Mouse (Mus musculus) splenic B cell, adult 2 months (primary cell): ENCODE measurements around the gene Snapc5.

ENCODE experiments used
- DNase-seq: peaks from one replicate; pipeline ENCODE4 v3.0.0-alpha.2; 2011; ENCODE audit warnings: low read depth, low spot score
- H3K27me3 ChIP-seq: 2 replicates; pipeline ENCODE4 v1.6.1; 2012; ENCODE audit warnings: mild to moderate bottlenecking, low read length, moderate library complexity, mixed read lengths; ENCODE audit not compliant: control insufficient read depth, poor library complexity, insufficient read depth, severe bottlenecking
- H3K36me3 ChIP-seq: 2 replicates; pipeline ENCODE4 v1.6.1; 2012; ENCODE audit warnings: mild to moderate bottlenecking, low read length, moderate library complexity, mixed read lengths; ENCODE audit not compliant: control insufficient read depth, poor library complexity, insufficient read depth, severe bottlenecking

The Snapc5 gene

GRCm38 (mm10) chr9:64219305-64219704 lies 40.2 kb downstream of the Snapc5 start:
- DNase-seq = no peak
- Histone ChIP-seq H3K27me3 (no peaks in the 10 kb centered on the region; the same call in 1 of the 2 replicates), H3K36me3 (no peaks in the 10 kb centered on the region)

DNA sequence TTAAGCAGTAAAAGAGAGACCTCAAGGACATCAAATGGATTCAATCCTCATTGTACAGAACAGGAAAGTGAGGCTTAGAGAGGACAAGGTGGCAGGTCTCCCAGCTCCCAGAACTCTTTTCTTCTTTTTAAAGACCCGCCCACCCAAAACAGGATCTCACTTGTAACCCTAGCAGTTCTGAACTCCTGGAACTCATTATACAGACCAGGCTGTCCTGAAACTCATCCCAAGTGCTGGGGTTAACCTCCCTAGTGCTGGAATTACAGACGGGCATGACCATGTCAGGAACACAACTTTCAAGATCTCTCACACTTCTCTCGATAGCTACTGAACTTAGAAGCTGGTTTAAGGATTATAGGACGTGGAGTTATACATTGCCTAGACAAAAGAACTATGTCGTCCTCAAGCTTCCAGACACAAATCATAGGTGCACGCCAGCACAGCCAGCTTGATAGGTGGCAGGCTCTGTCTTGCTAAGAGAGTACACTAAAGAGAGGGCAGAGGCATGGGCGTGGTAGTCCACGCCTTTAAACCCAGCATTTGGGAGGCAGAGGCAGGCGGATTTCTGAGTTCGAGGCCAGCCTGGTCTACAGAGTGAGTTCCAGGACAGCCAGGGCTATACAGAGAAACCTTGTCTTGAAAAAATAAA lies 40.8 kb downstream of the Snapc5 start:
- no peak for DNase-seq
- no peaks in the 10 kb centered on the region; the same call in 1 of the 2 replicates for H3K27me3 ChIP-seq
- H3K36me3 ChIP-seq = no peaks in the 10 kb centered on the region

- Histone ChIP-seq H3K36me3 (no peaks in the 10 kb centered on the region), H3K27me3 (no peaks in the 10 kb centered on the region; the same call in 1 of the 2 replicates)
- DNase-seq = no peak
These were observed 41.5 kb downstream of the Snapc5 start for GRCm38 (mm10) chr9:64220603-64221002.

- no peaks in the 10 kb centered on the region; the same call in 1 of the 2 replicates for H3K27me3 ChIP-seq
These were observed 42.4 kb downstream of the Snapc5 start for GRCm38 (mm10) chr9:64221480-64221879.

DNA sequence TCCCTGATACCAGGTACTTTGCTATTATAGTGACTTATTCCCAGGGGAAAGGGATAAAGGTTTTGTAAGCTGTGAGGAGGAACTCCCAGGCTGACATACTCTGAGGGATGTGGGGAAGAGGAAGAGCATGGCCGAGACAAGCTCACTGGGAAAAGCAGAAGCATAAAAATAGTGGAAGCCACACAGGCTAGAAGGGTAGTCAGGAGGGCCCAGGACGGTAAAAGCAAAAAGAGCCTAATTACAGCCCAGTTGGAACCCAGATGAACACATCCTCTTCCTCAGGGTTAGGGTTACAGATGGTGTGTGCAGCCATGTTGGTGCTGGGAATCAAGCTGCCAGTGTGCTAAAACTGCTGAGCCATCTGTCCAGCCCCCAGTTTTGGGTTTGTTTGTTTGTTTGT lies 43.0 kb downstream of the Snapc5 start:
- no peak for DNase-seq
- Histone ChIP-seq H3K27me3 (no peaks in the 10 kb centered on the region; the same call in 1 of the 2 replicates), H3K36me3 (no peaks in the 10 kb centered on the region)

More at GRCm38 (mm10) chr9:64221480-64221879, 42.4 kb downstream of the Snapc5 start:
- DNase-seq = no peak
- no peaks in the 10 kb centered on the region for H3K36me3 ChIP-seq

DNA sequence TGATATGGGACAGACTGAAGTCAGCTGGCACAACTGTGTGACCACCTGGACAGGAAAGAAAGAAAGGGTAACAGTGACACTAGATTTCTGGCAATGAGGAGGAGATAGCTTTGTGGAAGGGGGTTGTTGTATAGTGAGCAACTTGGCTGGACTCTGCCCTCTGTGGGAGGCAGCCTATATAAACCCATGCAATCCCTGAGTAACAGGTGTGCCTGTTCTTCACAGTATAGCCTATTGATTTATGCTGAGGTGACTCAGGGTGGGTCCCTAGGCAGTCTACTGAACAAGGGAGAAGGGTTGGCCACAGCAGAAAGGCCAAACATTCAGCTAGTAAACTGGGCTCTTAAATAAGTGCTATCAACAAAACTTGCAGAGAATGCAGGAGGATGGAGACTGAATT lies 46.7 kb downstream of the Snapc5 start:
- Histone ChIP-seq H3K27me3 (no peaks in the 10 kb centered on the region), H3K36me3 (no peaks in the 10 kb centered on the region)
- no peak for DNase-seq

GRCm38 (mm10) chr9:64227736-64228135 lies 48.7 kb downstream of the Snapc5 start:
- no peaks in the 10 kb centered on the region for H3K36me3 ChIP-seq
- no peak for DNase-seq
- no peaks in the 10 kb centered on the region for H3K27me3 ChIP-seq

DNA sequence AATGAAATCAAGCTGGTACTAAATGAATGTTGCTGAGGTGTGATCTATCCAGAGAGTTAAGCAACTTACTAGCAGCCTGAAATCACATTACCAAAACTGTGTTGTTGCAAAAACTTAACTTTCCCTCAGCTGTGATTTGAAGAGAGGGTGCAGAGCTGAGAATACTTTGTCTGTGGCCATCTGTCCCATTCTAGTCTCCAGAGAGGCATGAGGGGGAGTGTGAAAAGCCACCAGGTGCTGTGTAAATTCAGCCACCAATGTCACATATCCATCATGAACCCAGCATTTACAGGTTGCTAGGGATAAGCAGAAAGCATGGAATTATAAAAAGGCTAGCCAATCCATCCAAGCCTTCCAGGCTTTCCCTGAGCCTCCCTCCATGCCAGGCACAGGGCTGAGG lies 49.9 kb downstream of the Snapc5 start:
- H3K36me3 ChIP-seq = no peaks in the 10 kb centered on the region
- no peak for DNase-seq
- H3K27me3 ChIP-seq = no peaks in the 10 kb centered on the region

DNA sequence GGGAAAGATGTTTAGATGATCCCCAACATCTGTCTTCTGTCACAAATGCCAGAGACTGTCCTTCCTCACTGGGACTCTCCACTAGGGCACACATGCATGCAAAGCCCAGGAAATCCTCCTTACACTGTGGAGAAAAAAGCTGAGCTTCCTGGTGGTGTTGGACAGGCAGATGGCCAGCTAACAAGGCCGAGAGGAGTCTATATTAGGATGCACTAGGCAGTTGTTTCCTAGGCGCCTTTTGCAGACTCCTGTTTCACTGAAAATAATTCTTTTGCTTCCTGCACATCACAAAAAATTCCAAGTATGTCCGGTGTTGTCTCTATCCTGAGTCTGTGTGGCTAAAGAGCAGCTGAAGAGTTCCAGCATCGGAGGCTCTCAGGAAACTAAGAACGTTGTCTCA lies 52.1 kb downstream of the Snapc5 start:
- H3K36me3 ChIP-seq = no peaks in the 10 kb centered on the region
- DNase-seq = no peak
- no peaks in the 10 kb centered on the region for H3K27me3 ChIP-seq

- DNase-seq = no peak
- no peaks in the 10 kb centered on the region for H3K27me3 ChIP-seq
- H3K36me3 ChIP-seq = no peaks in the 10 kb centered on the region
These were observed 52.6 kb downstream of the Snapc5 start for GRCm38 (mm10) chr9:64231674-64232073.

DNA sequence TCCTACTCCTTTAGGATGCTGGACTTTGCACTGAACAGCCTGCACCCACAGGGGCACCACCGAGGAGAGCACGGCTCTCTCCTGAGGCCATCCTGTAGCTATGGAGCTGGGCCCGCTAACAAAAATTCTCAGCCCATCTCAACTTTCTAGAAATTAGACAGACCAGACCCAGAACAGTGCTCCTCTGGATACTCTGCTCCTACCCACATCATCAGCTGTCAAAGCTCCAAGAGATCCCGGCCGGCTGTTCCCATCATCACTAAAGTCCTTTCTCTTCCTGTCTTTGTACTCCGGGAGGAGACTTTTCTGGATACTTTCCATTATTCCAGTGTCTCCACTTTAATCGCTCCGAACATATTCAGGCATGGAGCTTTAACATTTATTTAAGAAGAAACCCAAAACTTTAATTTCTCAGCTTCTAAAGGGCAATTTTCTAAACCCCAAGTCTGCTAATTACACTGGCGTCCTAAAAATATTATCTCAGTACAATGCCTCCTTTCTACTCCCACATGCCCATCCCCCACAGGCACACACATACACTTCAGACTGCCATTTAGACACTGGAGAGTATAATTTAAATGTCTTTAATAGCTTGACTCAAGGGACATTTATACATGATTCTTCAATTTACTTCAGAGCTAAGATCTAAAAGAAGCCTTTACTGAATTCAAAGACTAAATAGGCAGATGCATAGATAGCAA lies 53.3 kb downstream of the Snapc5 start:
- no peaks in the 10 kb centered on the region for H3K27me3 ChIP-seq
- no peak for DNase-seq
- no peaks in the 10 kb centered on the region for H3K36me3 ChIP-seq
